In the genomic region with DNA sequence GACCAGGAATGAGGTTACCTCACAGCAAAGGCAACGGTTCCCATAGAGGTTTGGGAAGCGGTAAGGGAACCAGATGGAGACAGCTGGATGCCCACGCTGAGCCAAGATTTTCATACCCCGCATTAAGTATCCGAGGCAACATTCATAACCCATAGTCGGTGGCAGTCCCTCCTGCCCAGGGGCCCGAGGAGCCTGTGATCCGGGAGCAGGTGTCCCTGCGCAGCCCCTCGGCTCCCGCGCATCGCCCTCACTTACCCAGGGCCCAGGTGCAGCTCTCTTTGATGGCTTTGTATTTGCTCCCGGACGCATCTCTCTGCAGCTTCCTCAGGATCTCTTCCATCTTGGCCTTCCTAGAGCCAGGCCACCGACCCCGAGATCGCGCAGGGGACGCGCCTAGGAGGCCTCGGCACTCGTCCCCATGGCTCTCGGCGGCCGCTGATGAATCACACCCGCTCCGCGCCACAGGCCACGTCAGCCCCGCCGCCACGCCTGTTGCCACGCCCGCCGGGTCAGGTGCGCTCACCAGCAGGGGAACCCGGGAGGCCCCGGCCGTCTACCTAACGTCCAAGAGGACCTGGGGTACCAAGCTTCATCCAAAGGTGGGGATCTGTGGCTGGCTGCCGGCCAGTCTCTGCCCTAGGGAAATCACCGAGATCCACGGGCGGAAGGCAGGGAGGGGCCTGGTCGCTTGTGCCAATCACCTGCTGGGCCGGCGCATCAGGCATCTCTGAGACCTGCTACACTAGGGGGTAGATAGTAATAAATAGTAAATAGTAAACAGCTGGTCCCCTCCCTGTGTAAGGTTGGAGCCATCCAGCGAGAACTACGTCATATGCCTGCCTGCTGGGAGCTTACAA, we compare ENCODE assay signal across 8 mouse cellular contexts. TPM values are rescaled to one million over a fixed set of nuclear protein-coding genes. Genes with fewer than 3 reads are reported as not detected.
A peak's percentile ranks its signal among the peaks of the same experiment; 100 is the strongest.
DNase-seq lines count a peak whose midpoint lies in the region; ATAC-seq lines count a peak whose summit lies in the region.

A gene (minus strand): TSS at position 664 of the 857 bp plus-strand sequence.

- WGBS in hindbrain, embryonic 16.5 days: 1% methylated on average over 50 of the region's 50 CpGs
- 2% methylated on average over 50 of the region's 50 CpGs for WGBS in lung, embryonic 16.5 days

- peaks cover 8% of the 10 kb centered on the region; the same call in 1 of the 2 replicates for H3K4me1 ChIP-seq in hindbrain, embryonic 16.5 days (ENCODE audit: control insufficient read depth, insufficient read depth, low read depth, low read length)
- no peaks in the 10 kb centered on the region for H3K4me1 ChIP-seq in lung, embryonic 16.5 days (replicated peaks; ENCODE audit: control insufficient read depth, insufficient read depth, low read length)

- DNase-seq in ZHBTc4 (ENCODE audit: low read depth, low spot score): peak; percentile 51
- peak; percentile 40 to 71 for DNase-seq in cerebellum, postnatal 4 days (ENCODE audit: low spot score in 2 of 2)
- peak; percentile 51 for DNase-seq in gastrocnemius, postnatal 10 days
- DNase-seq in layer of hippocampus, postnatal 25 days (ENCODE audit: extremely low spot score in 1 of 2, low spot score in 1 of 2): peak; percentile 73 to 83
- peak; percentile 59 for DNase-seq in ovary, postnatal 36 days (ENCODE audit: low spot score)
- peak; percentile 18 for DNase-seq in urinary bladder, postnatal 10 days (ENCODE audit: low spot score)

- H3K9ac ChIP-seq in hindbrain, embryonic 16.5 days (ENCODE audit: low read depth, low read length): peak within 1 kb of the TSS; percentile 82
- peak within 1 kb of the TSS; percentile 64 for H3K9ac ChIP-seq in lung, embryonic 16.5 days (ENCODE audit: low read length)

- H3K36me3 ChIP-seq in hindbrain, embryonic 16.5 days (ENCODE audit: control insufficient read depth, insufficient read depth, low read length): no peaks in the 10 kb centered on the region
- H3K36me3 ChIP-seq in lung, embryonic 16.5 days (ENCODE audit: control insufficient read depth, insufficient read depth, low read length): no peaks in the 10 kb centered on the region

- H3K4me3 ChIP-seq in hindbrain, embryonic 16.5 days (ENCODE audit: low read length): peak within 1 kb of the TSS; percentile 68
- peak within 1 kb of the TSS; percentile 58 for H3K4me3 ChIP-seq in lung, embryonic 16.5 days (ENCODE audit: low read length)

- peak; percentile 91 for ATAC-seq in hindbrain, embryonic 16.5 days
- ATAC-seq in lung, embryonic 16.5 days (ENCODE audit: low read depth): peak; percentile 84

- H3K9me3 ChIP-seq in hindbrain, embryonic 16.5 days (ENCODE audit: control insufficient read depth, low read length): no peaks in the 10 kb centered on the region
- no peaks in the 10 kb centered on the region for H3K9me3 ChIP-seq in lung, embryonic 16.5 days (ENCODE audit: control insufficient read depth, low read length)

- H3K27me3 ChIP-seq in hindbrain, embryonic 16.5 days (replicated peaks; ENCODE audit: control insufficient read depth, insufficient read depth, low read length): no peaks in the 10 kb centered on the region
- peaks cover 3% of the 10 kb centered on the region for H3K27me3 ChIP-seq in lung, embryonic 16.5 days (ENCODE audit: control insufficient read depth, insufficient read depth, low read depth, low read length)

- H3K27ac ChIP-seq in hindbrain, embryonic 16.5 days (ENCODE audit: low read depth, low read length): peak within 1 kb of the TSS; percentile 91
- H3K27ac ChIP-seq in lung, embryonic 16.5 days (ENCODE audit: low read length): no peak within 1 kb of the TSS; the same call in 1 of the 2 replicates

- peak within 1 kb of the TSS; percentile 57 for H3K4me2 ChIP-seq in hindbrain, embryonic 16.5 days (ENCODE audit: low read length)
- H3K4me2 ChIP-seq in lung, embryonic 16.5 days (ENCODE audit: low read depth, low read length): peak within 1 kb of the TSS; percentile 78

RNA-seq across cellular contexts. Expression of the gene that starts here (rescaled TPM):
- 1 to 10 TPM; 1.7 to 2.3 TPM for total RNA-seq in gastrocnemius, postnatal 10 days (2021)
- 6.3 and 6.5 TPM in 2 replicates for polyA plus RNA-seq in hindbrain, embryonic 16.5 days (2015; fragmentation: Nextera tagmentation; extraction: Ambion mirVana)
- total RNA-seq in layer of hippocampus, postnatal 25 days (2021): 10 to 100 TPM; 80.0 to 89.5 TPM
- 2.5 and 2.7 TPM in 2 replicates for polyA plus RNA-seq in lung, embryonic 16.5 days (2015; fragmentation: Nextera tagmentation; extraction: Ambion mirVana)

Comparison
In these comparisons a context has a peak if more than half of its experiments do, and no peak if none do; other contexts are left out.
1. RNA of the gene that starts here (total RNA-seq): 80.0 to 89.5 TPM in layer of hippocampus, postnatal 25 days; 1.7 to 2.3 TPM in gastrocnemius, postnatal 10 days; every median in the first group is over 10 times any median in the second.
2. DNase-seq: peak in every context shown above with its lines; median percentile 78 in layer of hippocampus, postnatal 25 days; 59 in ovary, postnatal 36 days; 56 in cerebellum, postnatal 4 days; 51 in ZHBTc4; 51 in gastrocnemius, postnatal 10 days; 18 in urinary bladder, postnatal 10 days.